Mouse (Mus musculus): ENCODE results near the gene Npsr1. TPM values are rescaled to one million over a fixed set of nuclear protein-coding genes. Genes with fewer than 3 reads are reported as not detected.

Gene Npsr1
- polyA plus RNA-seq, 2 experiments = 0.02 to 0.13 TPM

DNA sequence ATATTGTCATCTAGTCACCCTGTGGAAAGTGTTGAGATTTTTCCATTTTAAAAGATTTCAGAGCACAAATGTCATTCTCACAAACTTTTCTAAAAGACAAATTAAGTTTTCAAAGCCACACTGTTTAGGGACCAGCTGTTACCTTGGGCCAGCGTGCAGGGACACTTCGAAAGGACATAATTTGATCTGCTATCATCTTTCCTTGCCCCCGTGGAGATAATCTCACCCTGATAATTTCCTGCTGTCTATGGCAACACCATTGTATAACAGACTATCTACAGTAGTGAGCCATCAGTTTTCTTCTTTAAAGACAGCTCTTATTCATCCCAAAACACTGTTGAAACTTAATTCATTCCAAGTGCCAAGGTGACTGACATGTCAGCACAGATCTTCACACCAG, 209.6 kb downstream of the Npsr1 start:
- H3K9ac ChIP-seq (replicated peaks) = no peak overlapping the region
- no peaks in the 10 kb centered on the region for H3K4me1 ChIP-seq (replicated peaks; ENCODE audit: control insufficient read depth in 2 of 2, insufficient read depth in 2 of 2, low read length in 1 of 2)
- no peak for TF ChIP-seq CTCF (IDR thresholded peaks at IDR 0.05; ENCODE audit: low read depth)
- TF ChIP-seq EP300 (IDR thresholded peaks at IDR 0.05; ENCODE audit: low read depth) = no peak
- H3K9me3 ChIP-seq (ENCODE audit: control insufficient read depth, low read length) = no peaks in the 10 kb centered on the region
- H3K4me2 ChIP-seq (ENCODE audit: low read depth) = no peak overlapping the region
- no peaks in the 10 kb centered on the region; the same call in 1 of the 2 replicates for H3K27me3 ChIP-seq (ENCODE audit: control insufficient read depth, insufficient read depth, low read length)
- H3K27ac ChIP-seq = no peak overlapping the region
- ATAC-seq (ENCODE audit: insufficient read depth) (no peak), DNase-seq (ENCODE audit: low read depth in 3 of 3, low spot score in 3 of 3) (no peak)
- WGBS (ENCODE audit: insufficient replicate concordance) = 39% methylated on average over 3 of the region's 3 CpGs
- H3K36me3 ChIP-seq (replicated peaks; ENCODE audit: control insufficient read depth, insufficient read depth, low read depth) = no peaks in the 10 kb centered on the region
- H3K4me3 ChIP-seq (ENCODE audit: insufficient read depth in 1 of 2, low read depth in 2 of 2, low read length in 2 of 2) = no peak overlapping the region

DNA sequence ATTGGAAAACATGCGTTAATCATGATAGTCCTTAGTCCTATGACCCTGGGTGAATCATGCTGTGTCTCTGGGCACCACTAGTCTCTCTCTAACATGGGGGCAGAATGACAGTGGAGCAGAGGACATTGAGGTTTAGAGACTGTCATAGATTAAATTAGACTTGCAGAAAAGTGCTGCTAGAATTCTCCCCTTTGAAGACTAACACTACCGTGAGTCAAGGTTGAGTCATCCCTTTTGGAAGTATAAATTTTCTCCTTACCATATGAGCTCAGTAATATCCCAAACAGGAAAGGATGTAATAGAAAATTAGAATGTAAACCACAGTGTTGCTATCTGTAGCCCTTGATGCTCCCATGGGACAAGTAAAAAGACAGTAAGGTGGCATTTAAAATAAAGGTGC, 218.0 kb downstream of the Npsr1 start:
- Histone ChIP-seq H3K4me2 (ENCODE audit: low read depth) (no peak overlapping the region), H3K9ac (replicated peaks) (no peak overlapping the region), H3K36me3 (replicated peaks; ENCODE audit: control insufficient read depth, insufficient read depth, low read depth) (no peaks in the 10 kb centered on the region), H3K9me3 (ENCODE audit: control insufficient read depth, low read length) (no peaks in the 10 kb centered on the region), H3K4me1 (replicated peaks; ENCODE audit: control insufficient read depth in 2 of 2, insufficient read depth in 2 of 2, low read length in 1 of 2) (no peaks in the 10 kb centered on the region), H3K27me3 (ENCODE audit: control insufficient read depth, insufficient read depth, low read length) (no peaks in the 10 kb centered on the region), H3K4me3 (ENCODE audit: insufficient read depth in 1 of 2, low read depth in 2 of 2, low read length in 2 of 2) (no peak overlapping the region), H3K27ac (no peak overlapping the region)
- WGBS (ENCODE audit: insufficient replicate concordance) = 73% methylated on average over 2 of the region's 2 CpGs
- TF ChIP-seq EP300 (IDR thresholded peaks at IDR 0.05; ENCODE audit: low read depth) (no peak), CTCF (IDR thresholded peaks at IDR 0.05; ENCODE audit: low read depth) (no peak)
- ATAC-seq (ENCODE audit: insufficient read depth) (no peak), DNase-seq (ENCODE audit: low read depth in 3 of 3, low spot score in 3 of 3) (no peak)

DNA sequence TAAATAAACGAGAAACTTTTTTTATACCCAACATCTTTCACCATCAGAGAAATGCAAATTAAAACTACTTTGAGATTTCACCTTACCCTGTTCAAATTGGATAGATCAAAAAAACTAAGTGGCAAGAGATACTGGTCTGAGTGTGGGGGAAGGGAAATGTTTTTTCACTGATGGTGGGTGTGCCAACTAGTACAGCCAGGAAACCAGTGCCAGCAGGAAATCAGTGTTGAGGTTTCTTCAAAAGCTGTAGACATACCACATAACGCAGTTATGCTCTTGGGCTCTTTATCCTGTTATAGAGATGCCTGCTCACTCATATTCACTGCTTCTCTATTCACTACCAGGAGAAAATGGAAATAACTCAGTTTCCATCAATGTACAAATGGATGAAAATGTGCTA, 233.9 kb downstream of the Npsr1 start:
- no peaks in the 10 kb centered on the region for H3K27me3 ChIP-seq (ENCODE audit: control insufficient read depth, insufficient read depth, low read length)
- ATAC-seq (ENCODE audit: insufficient read depth) = no peak
- no peak overlapping the region for H3K4me2 ChIP-seq (ENCODE audit: low read depth)
- no peak for TF ChIP-seq CTCF (IDR thresholded peaks at IDR 0.05; ENCODE audit: low read depth)
- no peak for TF ChIP-seq EP300 (IDR thresholded peaks at IDR 0.05; ENCODE audit: low read depth)
- no peaks in the 10 kb centered on the region; a peak in 1 of 4 replicates for H3K4me1 ChIP-seq (replicated peaks; ENCODE audit: control insufficient read depth in 2 of 2, insufficient read depth in 2 of 2, low read length in 1 of 2)
- H3K9ac ChIP-seq (replicated peaks) = no peak overlapping the region
- no peak overlapping the region for H3K27ac ChIP-seq
- H3K4me3 ChIP-seq (ENCODE audit: insufficient read depth in 1 of 2, low read depth in 2 of 2, low read length in 2 of 2) = no peak overlapping the region
- no peak for DNase-seq (ENCODE audit: low read depth in 3 of 3, low spot score in 3 of 3)
- H3K36me3 ChIP-seq (replicated peaks; ENCODE audit: control insufficient read depth, insufficient read depth, low read depth) = no peaks in the 10 kb centered on the region
- H3K9me3 ChIP-seq (ENCODE audit: control insufficient read depth, low read length) = no peaks in the 10 kb centered on the region
- 26% methylated on average over 2 of the region's 2 CpGs for WGBS (ENCODE audit: insufficient replicate concordance)

DNA sequence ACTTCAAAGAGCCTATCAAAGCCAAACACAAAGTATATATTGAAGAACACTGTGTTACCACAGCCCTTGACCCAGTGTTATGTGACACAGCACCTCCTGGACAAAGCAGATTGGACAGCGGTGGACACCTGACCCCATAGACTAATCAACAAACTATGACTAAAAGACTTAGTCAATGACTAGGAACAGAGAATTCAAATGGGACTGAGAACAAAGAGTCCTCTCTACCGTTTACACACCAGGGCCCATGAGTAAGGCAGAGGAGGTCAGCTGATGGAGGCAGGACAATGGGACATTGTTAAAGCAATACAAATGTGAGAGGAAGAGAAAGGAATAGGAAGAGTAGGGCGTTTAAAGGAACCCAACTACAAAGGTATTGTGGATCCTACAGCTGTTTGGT, 243.5 kb downstream of the Npsr1 start:
- Histone ChIP-seq H3K27me3 (ENCODE audit: control insufficient read depth, insufficient read depth, low read length) (no peaks in the 10 kb centered on the region), H3K27ac (no peak overlapping the region), H3K4me3 (ENCODE audit: insufficient read depth in 1 of 2, low read depth in 2 of 2, low read length in 2 of 2) (no peak overlapping the region), H3K36me3 (replicated peaks; ENCODE audit: control insufficient read depth, insufficient read depth, low read depth) (no peaks in the 10 kb centered on the region), H3K9ac (replicated peaks) (no peak overlapping the region), H3K9me3 (ENCODE audit: control insufficient read depth, low read length) (no peaks in the 10 kb centered on the region), H3K4me2 (ENCODE audit: low read depth) (no peak overlapping the region), H3K4me1 (replicated peaks; ENCODE audit: control insufficient read depth in 2 of 2, insufficient read depth in 2 of 2, low read length in 1 of 2) (no peaks in the 10 kb centered on the region)
- TF ChIP-seq CTCF (IDR thresholded peaks at IDR 0.05; ENCODE audit: low read depth) (no peak), EP300 (IDR thresholded peaks at IDR 0.05; ENCODE audit: low read depth) (no peak)
- WGBS (ENCODE audit: insufficient replicate concordance) = 33% methylated on average over 3 of the region's 3 CpGs
- DNase-seq (ENCODE audit: low read depth in 3 of 3, low spot score in 3 of 3) (no peak), ATAC-seq (ENCODE audit: insufficient read depth) (no peak)

DNA sequence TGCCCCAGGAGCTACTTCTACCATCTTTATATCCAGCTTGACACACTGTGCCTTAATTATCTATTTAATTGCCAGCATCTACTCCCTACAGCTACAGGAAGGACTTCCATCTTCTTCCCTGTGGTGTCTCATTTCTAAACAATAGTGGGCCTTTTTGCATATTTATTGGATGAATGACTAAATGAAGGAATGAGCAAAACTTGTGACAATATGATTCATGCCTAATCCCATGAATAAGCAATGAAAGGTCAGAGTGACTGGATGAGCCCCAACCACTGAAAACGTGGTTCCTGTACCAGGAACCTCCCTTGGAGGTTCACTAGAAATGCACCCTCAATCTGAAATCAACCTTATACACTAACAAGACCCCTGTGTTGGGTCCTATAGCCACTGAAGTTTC, 249.2 kb downstream of the Npsr1 start:
- Histone ChIP-seq H3K27me3 (ENCODE audit: control insufficient read depth, insufficient read depth, low read length) (no peaks in the 10 kb centered on the region), H3K36me3 (replicated peaks; ENCODE audit: control insufficient read depth, insufficient read depth, low read depth) (no peaks in the 10 kb centered on the region), H3K4me1 (replicated peaks; ENCODE audit: control insufficient read depth in 2 of 2, insufficient read depth in 2 of 2, low read length in 1 of 2) (no peaks in the 10 kb centered on the region), H3K4me3 (ENCODE audit: insufficient read depth in 1 of 2, low read depth in 2 of 2, low read length in 2 of 2) (no peak overlapping the region), H3K9me3 (ENCODE audit: control insufficient read depth, low read length) (no peaks in the 10 kb centered on the region), H3K4me2 (ENCODE audit: low read depth) (no peak overlapping the region), H3K27ac (no peak overlapping the region), H3K9ac (replicated peaks) (no peak overlapping the region)
- no peak for ATAC-seq (ENCODE audit: insufficient read depth)
- 23% methylated on average over 1 of the region's 1 CpGs for WGBS (ENCODE audit: insufficient replicate concordance)
- TF ChIP-seq EP300 (IDR thresholded peaks at IDR 0.05; ENCODE audit: low read depth) = no peak
- no peak for TF ChIP-seq CTCF (IDR thresholded peaks at IDR 0.05; ENCODE audit: low read depth)
- DNase-seq (ENCODE audit: low read depth in 3 of 3, low spot score in 3 of 3) = no peak
